Mouse (Mus musculus) thymus, postnatal 14 days (tissue): ENCODE results near the gene Slfn5.
"Not testable (repeated sequence)": the region's sequence is repeated elsewhere in the genome, so short reads cannot be mapped to it uniquely, and the experiment has no call there.

Source experiments
- DNase-seq: peaks from one replicate; pipeline ENCODE4 v3.0.0; 2021

The Slfn5 gene

GRCm38 (mm10) chr11:82947457-82947856 is 3.7 kb upstream of the Slfn5 start:
- peak; percentile 59 for DNase-seq

GRCm38 (mm10) chr11:82949036-82949435 is 2.1 kb upstream of the Slfn5 start:
- DNase-seq = no peak

GRCm38 (mm10) chr11:82951865-82952611 is 889 bp downstream of the Slfn5 start:
- peak; percentile 67 for DNase-seq

- peak; percentile 73 for DNase-seq
Observed at GRCm38 (mm10) chr11:82952612-82953542, 1.7 kb downstream of the Slfn5 start.

- DNase-seq = no peak
Observed at GRCm38 (mm10) chr11:82954631-82955030, 3.5 kb downstream of the Slfn5 start.

- no peak for DNase-seq
Observed at GRCm38 (mm10) chr11:82956925-82957324, 5.8 kb downstream of the Slfn5 start.

GRCm38 (mm10) chr11:82959613-82960012 is 8.5 kb downstream of the Slfn5 start:
- DNase-seq = peak; percentile 59

GRCm38 (mm10) chr11:82961743-82962142 is 10.6 kb downstream of the Slfn5 start:
- DNase-seq = no peak

GRCm38 (mm10) chr11:82962215-82962614 is 11.1 kb downstream of the Slfn5 start:
- DNase-seq = no peak

- DNase-seq = peak; percentile 62
Observed at GRCm38 (mm10) chr11:82970712-82971589, 19.8 kb downstream of the Slfn5 start.

GRCm38 (mm10) chr11:82971590-82971974 is 20.4 kb downstream of the Slfn5 start:
- no peak for DNase-seq

- DNase-seq = peak; percentile 44
Observed at GRCm38 (mm10) chr11:82973916-82974315, 22.8 kb downstream of the Slfn5 start.

GRCm38 (mm10) chr11:82982409-82982808 is 31.3 kb downstream of the Slfn5 start:
- not testable (repeated sequence) for DNase-seq

GRCm38 (mm10) chr11:82983193-82983592 is 32.0 kb downstream of the Slfn5 start:
- DNase-seq = no peak

- no peak for DNase-seq
Observed at GRCm38 (mm10) chr11:82987621-82988020, 36.5 kb downstream of the Slfn5 start.

- no peak for DNase-seq
Observed at GRCm38 (mm10) chr11:82989357-82989756, 38.2 kb downstream of the Slfn5 start.

- DNase-seq = peak; percentile 44
Observed at GRCm38 (mm10) chr11:82990612-82991385, 39.6 kb downstream of the Slfn5 start.

- peak; percentile 26 for DNase-seq
Observed at GRCm38 (mm10) chr11:82991469-82992166, 40.5 kb downstream of the Slfn5 start, which contains the start of gene Slfn9. Gene Slfn9 (minus strand): TSS chr11:82991830.

GRCm38 (mm10) chr11:83013356-83013755 is 62.2 kb downstream of the Slfn5 start:
- no peak for DNase-seq
